Mouse (Mus musculus) telencephalon, adult 2 months (tissue): ENCODE data around the gene Bpifb1.
"Not testable (repeated sequence)": the region's sequence is repeated elsewhere in the genome, so short reads cannot be mapped to it uniquely, and the experiment has no call there.

Source experiments
- DNase-seq: peaks from one replicate; pipeline ENCODE4 v3.0.0-alpha.2; 2011; ENCODE audit warnings: low read depth, low spot score

Bpifb1 gene

DNA sequence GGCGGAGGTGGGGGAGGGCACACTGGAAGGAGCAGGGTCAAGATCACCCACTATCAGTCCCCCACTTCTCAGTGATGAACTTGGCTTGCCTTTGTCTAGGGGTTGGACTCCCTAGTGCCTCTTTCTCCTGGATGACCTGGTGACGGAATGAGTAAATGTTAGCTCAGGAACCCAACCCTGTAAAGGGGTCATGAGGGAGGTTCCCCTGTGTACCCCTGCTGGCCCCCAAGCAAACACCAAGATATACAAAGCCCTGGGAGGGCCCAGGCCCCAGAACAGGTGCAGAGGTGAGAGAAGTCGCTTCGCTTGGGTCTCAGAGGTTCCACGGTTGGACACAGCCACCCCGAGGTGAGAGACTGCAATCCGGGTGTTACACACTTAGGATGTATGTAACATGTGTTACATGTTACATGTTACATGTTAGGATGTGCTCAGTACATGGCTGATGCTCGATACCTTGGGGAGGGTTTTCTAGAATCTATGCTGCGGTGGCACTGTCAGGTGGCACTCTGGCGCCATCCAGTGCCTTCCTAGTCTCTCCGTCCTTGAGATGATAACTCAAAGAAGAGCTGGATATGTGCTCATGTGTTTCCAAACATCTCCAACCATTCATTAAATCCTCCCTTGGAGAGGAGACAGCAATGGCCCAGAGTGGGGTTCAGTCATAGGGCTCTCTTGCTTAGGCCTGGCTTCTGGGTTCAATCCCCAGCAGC is at the start of gene Bpifb1:
Gene Bpifb1, plus strand, starts transcription at position 273 of the 713 bp plus-strand sequence.
- no peak for DNase-seq

DNA sequence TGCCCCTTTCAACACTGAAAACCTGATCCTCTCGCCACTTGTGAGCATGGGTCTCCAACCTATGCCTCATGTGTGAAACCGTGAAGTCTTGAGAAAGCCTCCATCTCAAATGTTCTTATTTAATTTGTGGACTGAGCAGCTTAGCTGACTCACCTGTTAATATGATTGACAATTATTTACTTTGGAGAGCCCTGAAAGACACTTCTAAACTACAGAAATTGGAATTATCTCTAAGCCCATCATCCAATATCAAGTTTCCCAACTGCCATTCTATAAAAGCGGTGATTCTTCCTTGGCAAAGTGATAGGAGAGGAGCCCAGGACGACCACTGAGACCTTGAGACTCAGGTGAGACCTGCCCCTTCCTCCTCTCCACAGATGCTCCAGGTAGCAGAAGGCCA is 48.0 kb upstream of the Bpifb1 start, which contains the start of gene Bpifa1:
Gene Bpifa1, plus strand, starts transcription at position 301 of the 400 bp plus-strand sequence.
- no peak for DNase-seq

DNA sequence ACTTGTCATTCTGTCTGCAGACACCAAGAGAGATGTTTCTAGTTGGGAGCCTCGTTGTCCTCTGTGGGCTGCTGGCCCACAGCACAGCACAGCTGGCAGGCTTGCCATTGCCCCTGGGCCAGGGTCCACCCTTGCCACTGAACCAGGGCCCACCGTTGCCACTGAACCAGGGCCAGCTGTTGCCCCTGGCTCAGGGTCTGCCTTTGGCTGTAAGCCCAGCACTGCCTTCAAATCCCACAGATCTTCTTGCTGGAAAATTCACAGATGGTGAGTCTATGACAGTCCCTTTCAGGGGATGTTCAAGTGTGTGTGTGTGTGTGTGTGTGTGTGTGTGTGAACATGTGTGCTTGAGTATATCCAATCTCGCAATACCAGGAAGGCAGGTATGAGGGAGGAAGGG is 46.9 kb upstream of the Bpifb1 start:
- no peak for DNase-seq

DNA sequence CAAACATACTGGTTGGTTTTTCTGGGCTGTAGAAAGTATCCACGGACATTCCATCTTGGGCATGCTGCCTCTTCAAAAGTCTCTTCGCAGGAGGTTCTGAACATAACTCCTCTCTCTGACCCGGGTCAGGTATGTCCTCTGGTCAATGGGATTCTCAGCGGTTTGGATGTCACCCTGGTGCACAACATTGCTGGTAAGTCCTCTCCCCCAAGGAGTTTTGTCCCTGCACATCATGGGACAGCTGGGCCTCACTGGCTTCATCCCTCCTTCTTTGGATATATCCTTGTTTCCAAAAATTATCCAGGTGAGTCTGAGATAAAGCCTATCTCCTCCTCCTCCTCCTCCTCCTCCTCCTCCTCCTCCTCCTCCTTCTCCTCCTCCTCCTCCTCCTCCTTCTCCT is 43.1 kb upstream of the Bpifb1 start:
- DNase-seq: no peak

DNA sequence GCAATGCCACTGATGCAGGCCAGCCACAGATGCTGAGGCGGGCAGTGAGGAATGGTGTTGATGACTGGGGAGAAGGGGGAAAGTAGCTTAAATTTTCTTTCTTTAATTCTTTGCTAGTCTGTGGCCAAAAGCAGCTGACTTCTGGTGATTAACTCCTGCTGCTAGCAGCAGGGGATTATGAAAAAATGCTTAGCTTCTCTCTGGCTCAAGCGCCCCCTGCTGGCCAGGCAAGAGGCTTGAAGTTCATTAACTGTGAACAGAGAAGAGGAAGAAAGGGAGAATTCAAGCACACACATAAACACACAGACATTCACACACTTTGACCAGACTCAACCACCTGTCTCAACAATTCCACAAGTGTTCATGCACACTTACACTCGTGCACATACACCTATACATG is 32.2 kb upstream of the Bpifb1 start:
- DNase-seq: peak; percentile 11

- DNase-seq: no peak
Observed at GRCm38 (mm10) chr2:154162307-154162706, 28.3 kb upstream of the Bpifb1 start, which contains the start of gene Bpifa5. TSS of gene Bpifa5 (plus strand) at chr2:154162607.

DNA sequence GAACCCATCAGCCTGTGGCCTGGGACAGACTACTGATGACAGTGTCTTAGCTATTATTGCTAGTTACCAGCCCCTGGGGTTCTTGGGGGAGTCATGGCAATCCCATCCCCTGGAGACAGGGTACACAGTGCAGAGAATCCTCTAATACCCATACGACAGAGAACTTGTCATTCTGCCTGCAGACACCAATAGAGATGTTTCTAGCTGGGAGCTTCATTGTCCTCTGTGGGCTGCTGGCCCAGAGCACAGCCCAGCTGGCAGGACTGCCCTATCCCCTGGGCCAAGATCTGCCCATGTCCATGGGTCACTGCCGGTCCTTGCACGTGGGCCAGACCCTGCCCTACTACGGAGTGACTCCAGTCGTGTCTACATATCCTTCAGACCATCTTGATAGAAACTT is 27.3 kb upstream of the Bpifb1 start:
- no peak for DNase-seq

DNA sequence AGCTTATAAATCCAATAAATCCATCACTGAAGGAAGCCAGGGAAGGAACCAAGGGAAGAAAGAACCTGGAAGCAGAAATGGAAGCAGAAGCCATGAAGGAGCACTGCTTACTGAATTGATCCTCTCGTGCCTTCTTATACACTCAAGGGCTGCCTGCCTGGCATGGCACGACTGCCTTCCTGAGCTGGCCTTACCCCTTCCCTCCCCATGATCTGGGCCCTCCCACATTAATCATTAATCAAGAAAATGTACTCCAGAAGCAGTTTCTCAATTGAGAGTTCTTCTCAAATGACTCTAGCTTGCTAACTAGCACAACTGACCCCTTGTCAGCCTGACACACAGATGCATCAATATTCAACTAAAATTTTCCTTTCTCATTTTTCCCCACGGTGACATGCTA is 21.4 kb upstream of the Bpifb1 start:
- DNase-seq: no peak

GRCm38 (mm10) chr2:154171621-154172020 is 19.0 kb upstream of the Bpifb1 start:
- DNase-seq: no peak

- no peak for DNase-seq
Observed at GRCm38 (mm10) chr2:154173313-154173712, 17.3 kb upstream of the Bpifb1 start.

DNA sequence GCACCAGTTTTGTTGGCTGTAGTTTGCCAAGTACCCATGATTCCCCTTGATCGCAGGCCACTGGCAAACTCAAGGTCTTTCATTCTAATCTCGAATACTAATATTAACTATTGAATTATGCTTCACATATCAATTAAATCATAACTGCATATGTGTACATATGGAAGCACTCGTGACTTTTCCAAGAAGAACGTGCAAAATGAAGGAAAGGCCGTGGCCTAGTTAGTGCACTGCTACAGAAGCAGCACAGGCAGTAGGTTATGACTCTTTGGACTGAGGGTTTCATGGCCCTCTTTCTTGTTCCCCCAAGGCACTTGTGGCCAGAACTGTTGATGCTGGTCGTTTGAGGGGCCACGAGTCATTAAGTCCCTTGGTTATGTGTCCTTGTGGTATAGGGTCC is 8.7 kb upstream of the Bpifb1 start:
- DNase-seq: not testable (repeated sequence)

DNA sequence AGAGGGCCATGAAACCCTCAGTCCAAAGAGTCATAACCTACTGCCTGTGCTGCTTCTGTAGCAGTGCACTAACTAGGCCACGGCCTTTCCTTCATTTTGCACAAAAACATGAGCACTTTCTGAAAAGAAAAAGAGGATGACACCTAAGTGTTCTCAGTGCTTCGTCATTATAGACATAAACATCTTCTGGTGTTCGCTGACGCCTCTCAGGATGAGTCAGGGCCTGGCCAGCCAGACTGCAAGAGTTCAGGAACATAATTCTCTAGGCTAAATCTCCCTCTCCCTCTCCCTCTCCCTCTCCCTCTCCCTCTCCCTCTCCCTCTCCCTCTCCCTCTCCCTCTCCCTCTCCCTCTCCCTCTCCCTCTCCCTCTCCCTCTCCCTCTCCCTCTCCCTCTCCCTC is 7.6 kb upstream of the Bpifb1 start:
- DNase-seq: not testable (repeated sequence)

DNA sequence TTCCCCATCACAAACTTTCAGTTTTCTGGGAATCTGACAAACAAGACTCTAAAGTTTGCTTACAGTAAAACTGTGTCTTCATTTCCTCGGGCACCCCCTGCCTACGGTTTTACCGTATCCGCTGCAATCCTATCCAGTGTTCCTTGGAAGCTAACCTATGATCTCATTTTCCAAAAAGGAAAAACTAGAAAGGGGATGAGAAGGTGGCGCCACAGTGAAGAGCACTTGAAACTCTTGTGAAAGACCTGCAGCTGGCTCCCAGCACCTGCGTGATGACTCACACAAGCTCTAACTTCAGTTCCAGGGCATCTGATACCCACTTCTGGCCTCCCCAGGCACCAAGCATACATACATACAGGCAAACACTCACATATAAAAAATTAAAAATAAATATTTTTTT is 5.3 kb upstream of the Bpifb1 start:
- no peak for DNase-seq

DNA sequence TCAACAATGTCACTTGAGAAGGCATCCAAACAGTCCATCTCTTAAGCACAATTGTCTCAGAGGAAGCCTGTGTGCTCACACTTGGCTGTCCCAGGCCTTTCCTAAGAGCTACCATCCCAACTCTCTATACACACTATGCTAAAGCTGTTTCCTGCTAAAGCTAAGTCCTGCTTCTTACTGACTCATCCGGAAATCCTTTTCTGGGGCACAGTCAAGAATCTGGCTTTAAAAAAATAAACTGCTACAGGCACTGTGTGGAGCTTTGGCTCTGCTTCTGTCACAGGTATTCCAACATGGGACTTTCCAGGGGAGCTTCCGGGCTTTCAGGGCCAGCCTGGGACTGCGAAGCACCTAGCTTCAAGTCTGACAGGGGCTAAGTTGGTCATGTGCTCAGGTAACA is 4.9 kb upstream of the Bpifb1 start:
- no peak for DNase-seq

DNA sequence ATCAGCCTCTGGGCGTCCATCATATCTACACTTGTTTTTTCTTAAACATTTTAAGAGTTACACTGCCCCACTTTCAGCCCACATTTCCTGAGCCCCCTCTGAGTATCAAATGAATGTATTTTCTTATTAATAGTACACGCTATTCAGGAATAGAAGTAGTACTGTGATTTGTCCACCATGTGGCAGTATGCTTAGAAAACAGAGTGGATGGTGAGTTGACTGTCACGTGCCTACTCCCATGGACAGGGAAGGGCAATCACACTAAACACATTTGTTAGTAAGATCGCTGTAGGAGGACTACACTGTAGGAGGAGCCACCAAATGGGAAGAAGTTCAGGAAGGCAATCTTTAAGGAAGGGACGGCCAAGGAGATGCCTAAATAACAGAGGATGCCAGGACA is 3.1 kb upstream of the Bpifb1 start:
- DNase-seq: no peak

DNA sequence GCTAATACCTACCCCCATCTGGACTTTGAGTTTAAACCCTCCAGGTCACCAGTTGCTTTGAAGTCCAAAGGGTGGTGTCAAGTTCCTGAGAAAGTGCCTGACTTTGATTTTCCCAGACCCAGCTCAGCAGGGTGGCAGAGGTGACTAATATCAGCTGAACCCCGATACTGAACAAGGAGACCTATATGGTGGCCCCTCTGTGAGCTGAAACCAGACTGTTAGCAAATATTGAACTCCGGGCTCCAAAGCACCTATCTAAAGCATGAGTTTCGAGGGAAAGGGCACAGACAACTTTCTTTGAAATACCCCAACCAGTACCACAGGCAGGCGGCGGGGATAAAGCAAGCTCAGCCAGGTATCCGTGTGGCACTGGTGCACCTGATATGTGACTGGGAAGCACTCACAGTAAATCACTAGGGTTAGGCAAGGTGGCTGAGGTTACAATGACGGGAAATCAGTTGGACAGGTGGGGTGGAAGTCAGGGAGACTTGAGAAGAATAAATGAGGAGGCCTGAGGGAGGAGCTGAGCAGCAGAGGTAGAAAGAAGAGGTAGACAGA is 662 bp upstream of the Bpifb1 start:
- DNase-seq: no peak

DNA sequence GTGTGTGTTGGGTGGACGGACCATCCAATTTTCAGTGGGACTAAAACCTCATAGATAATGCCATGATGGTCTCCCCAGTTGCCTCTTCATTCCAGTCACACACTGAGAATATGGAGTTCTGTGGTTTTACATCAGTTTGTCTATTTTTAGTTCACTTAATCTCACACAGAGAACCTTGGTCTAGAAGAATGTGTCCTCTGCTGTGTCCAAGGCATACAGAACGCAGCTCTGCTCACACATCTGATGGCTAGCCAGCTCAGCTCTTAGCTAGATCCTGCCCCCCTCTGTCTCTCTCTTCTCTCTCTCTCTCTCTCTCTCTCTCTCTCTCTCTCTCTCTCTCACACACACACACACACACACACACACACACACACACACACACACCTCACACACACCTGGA is 1.5 kb downstream of the Bpifb1 start:
- DNase-seq: no peak

DNA sequence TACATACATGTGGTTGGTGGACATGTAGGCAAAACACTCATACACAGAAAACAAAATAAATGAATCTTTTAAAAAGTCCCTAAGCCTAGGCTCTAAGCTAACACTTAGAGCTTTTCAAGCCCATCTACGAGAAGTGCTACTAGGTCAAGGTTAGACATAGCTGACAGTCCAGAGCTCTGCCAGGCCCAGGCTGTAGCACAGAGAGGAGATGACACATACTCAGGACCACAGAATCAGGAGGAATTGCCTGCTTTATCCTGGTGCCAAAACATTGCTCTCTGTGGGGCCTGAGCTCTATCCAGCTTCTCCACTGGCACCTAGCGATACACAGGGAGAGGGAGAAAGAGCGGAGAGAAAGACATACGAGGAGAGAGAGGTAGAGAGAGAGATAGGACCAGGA is 2.5 kb downstream of the Bpifb1 start:
- DNase-seq: no peak

GRCm38 (mm10) chr2:154193994-154194504 is 3.4 kb downstream of the Bpifb1 start:
- DNase-seq: no peak

- DNase-seq: no peak
Observed at GRCm38 (mm10) chr2:154197036-154197435, 6.4 kb downstream of the Bpifb1 start.

DNA sequence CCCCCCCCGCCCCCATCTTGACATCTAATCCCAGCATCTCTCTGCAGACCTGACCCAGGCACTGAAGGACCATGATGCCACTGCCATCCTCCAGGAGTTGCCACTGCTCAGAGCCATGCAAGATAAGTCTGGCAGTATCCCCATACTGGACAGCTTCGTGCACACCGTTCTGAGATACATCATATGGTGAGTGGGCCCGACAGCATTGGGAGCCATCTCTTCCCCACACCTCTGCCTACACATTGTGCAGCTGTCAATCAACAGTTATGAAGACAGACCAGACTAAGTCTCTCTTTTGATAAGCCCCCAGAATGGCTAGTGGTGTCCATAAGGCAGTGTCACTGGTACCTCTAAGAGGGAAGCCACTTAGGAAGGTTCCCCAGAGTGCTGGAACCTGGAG is 14.0 kb downstream of the Bpifb1 start:
- DNase-seq: no peak

GRCm38 (mm10) chr2:154206908-154207307 is 16.3 kb downstream of the Bpifb1 start:
- DNase-seq: no peak

DNA sequence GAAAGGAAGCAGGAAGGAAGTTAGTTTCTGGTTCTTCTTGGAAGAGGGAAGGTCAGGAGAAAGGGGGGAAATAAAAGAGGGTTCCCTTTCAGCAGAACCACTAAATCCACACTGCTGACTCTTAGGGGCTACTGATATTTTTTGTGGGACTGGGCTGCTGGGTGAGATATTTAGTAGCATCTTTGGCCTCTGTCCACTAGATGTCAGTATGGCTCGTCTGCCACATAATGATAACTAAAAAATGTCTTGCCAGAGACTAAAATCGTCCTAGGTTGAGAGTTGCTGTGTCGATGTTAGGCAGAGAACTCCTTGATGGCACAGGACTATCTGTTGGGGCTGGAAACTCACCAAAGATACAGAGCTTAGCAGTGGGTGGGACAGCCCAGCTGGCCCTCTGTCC is 18.5 kb downstream of the Bpifb1 start:
- peak; percentile 33 for DNase-seq
